Mouse (Mus musculus) kidney, postnatal 10 days (tissue): ENCODE data around the gene Hpse2.
A peak's percentile ranks its signal among the peaks of the same experiment; 100 is the strongest.

Source experiments
- DNase-seq: peaks from one replicate; pipeline ENCODE4 v3.0.0; 2021; ENCODE audit warnings: mixed read lengths

The Hpse2 gene

DNA sequence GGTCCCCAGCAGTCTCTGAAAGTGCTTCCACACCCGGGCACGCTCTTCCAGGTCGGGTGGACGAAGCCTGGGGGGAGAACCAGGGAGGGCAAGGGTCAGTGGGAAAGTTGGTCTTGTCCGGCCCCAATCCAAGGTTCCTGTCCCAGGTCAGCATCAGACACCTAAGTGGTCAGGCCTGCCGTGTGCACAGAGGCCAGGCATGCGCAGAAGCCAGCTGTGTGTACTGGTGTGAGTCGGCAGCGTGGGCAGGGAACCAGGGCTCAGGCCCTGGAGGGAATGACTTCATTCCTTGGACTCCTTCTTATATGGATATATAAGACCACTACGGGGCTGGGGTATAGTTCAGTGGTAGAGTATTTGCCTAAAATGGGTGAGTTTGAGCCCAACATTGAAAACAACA, 618.5 kb downstream of the Hpse2 start:
- no peak for DNase-seq

DNA sequence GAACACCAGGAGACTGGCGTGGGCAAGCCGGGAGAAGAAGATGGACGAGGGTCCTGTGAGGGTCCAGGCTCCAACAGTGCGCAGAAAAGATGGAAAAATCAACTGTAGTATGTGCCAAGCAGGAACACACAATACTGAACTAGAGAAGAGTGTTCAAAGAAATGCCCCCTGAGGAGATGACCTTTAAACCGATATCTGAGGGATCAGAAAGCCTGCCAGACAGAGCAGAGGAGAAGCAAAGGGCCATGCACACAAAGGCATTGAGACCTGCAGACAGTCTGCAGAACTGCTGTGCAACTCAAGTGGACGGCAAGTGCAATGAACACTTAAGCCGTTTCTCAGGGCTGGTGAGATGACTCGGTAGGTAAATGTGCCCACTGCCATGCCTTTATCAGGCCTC, 620.8 kb downstream of the Hpse2 start:
- no peak for DNase-seq

DNA sequence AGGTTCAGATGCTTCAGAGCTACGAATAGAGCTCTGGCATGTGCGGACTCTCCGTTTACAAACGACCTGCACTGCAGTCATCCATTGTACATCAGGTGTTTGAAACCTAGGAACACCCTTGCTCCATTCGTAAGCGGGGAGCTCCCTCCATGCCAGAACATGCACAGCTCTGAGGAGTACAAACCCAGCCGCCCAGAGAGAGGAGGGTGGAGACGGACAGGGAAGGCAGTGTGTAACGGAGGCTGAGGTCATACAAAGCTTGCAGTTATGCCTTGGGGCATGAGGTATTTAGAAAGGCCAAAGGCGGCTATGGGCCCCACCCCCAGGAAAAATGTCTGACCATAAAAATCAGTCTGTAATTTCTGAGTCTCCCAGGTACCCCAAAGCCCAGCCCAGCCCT, 623.8 kb downstream of the Hpse2 start:
- no peak for DNase-seq

DNA sequence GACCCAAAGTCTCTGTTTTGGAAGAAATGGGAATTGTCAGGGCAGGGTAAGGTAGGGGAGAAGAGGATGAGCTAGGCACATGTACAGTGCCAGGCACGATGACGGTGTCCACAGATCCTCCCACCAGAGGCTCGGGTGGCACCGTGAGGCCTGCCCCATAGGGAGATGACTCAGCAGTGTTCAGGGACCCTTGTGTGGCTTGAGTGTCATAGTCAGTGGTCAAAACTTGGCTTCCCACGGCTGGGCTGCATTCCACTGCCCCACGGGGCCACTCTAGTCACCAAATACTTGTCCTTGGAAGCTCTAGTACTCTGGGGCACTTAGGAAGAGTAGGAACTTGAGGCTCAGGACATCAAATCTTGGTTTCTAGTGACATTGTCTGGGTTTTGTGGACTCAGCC, 631.5 kb downstream of the Hpse2 start:
- DNase-seq: no peak

- DNase-seq: peak; percentile 68
These were observed 632.8 kb downstream of the Hpse2 start for GRCm38 (mm10) chr19:42755148-42755870.

DNA sequence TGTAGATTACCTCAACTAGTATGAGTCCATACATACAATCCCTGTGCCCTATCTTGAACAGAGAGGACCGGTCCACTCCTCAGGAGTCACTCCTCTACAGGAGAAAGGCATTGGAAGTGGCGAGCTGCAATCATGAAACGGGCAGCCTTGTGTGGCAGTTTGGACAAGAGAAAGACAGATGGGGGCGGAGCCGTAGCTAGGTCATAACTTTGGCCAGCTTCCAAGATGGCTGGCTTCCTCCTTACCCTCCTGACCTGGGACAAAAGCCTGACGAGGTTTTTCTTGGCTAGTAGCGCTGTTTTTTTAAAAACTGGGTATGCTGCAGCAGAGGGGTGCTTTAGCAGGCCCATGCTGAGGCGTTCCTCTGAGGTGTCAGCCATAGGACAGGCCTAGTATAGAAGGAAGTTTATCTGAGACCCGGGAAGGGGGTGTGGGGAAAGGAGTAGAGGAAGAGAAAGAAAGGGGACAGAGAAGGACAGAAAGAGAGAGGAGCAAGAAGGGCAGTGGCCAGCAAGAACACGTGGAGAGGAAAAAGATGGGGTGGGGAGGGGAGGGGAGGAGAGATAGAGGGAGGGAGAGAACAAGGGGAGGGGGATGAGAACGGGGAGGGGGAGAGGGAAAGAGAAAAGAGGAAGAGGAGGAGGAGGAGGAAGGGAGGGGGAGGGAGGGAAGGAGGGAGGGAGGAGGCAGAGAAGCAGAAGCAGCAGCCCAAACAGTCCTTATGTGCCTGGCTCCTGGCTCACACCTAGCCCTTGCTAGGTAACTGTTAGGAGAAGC, 634.8 kb downstream of the Hpse2 start:
- DNase-seq: peak; percentile 91

GRCm38 (mm10) chr19:42752363-42752931, 635.7 kb downstream of the Hpse2 start, which contains the start of gene Pyroxd2:
Pyroxd2 (minus strand) TSS chr19:42752775.
- DNase-seq: peak; percentile 95

GRCm38 (mm10) chr19:42750196-42750595, 638.0 kb downstream of the Hpse2 start:
- no peak for DNase-seq

DNA sequence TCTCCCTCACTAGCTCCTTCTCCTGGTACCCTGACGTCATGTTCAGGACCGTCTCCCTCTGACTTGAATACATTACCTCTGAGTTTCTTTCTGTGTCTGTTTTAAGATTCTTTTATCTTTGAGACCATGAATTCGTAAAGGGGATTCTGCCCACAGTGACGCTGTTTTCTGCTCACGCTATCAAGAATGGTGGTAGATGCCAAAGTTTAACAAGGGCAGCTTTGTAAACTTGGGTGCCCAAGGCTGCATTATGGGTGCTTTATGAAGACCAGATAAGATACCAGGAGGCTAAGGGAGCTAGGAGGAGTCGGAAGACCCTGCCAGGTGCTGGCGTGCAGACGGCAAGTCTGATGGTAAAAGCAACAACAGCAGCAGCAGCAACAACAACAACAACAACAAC, 641.5 kb downstream of the Hpse2 start:
- DNase-seq: no peak

DNA sequence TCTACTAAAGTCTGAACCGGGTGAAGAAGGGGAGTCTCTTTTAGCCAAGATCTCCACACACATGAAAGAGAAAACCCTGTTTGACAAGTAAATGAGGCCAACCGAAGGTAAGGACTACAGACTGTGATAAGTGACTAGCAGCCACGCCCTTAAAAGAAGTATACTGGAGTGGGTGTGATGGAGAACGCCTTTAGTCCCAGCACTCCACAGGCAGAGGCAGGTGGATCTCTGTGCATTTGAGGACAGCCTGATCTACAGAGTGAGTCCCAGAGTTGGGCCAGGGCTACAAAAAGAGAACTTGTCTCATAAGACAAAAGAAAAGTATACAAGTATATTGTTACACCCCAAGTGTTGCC, 642.3 kb downstream of the Hpse2 start:
- no peak for DNase-seq

GRCm38 (mm10) chr19:42745084-42745868, 642.9 kb downstream of the Hpse2 start:
- DNase-seq: no peak

GRCm38 (mm10) chr19:42744162-42744586, 644.0 kb downstream of the Hpse2 start:
- DNase-seq: peak; percentile 82

GRCm38 (mm10) chr19:42743261-42743660, 644.9 kb downstream of the Hpse2 start:
- DNase-seq: no peak

GRCm38 (mm10) chr19:42741884-42742283, 646.3 kb downstream of the Hpse2 start:
- DNase-seq: no peak

DNA sequence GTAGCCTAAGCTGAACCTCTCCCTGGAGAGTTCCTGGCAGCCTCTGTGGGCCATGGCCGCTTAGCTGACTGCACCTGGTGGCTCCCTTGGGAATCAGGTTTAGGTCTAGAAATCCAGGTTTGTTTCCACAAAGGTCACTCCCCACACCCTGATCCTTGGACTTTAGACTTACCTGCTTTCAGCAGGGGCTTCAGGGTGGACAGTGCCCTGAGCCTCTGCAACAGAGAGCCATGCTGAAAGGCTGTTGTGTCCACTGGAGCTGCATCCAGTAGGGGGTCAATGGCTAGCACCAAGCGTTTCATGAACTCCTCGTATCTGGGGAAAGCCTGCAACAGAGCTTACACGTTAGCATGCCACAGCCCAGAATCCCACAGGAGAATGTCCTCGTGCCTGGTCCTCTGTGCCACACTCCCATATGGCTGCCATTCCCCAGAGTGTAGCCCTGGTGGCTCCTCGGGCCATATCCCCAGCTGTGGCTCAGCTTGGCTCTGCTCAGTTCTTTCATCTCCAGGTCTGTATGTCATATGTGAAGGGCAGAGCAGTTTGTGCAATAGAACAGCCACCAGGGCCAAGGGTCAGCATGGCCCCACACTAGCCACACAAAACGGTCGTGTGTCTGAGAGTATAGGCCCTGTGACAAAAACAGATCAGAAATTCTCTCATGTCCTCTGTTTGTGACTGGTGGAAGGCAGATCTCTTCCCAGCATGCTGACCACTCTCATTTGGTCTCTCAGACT, 647.8 kb downstream of the Hpse2 start:
- DNase-seq: no peak

DNA sequence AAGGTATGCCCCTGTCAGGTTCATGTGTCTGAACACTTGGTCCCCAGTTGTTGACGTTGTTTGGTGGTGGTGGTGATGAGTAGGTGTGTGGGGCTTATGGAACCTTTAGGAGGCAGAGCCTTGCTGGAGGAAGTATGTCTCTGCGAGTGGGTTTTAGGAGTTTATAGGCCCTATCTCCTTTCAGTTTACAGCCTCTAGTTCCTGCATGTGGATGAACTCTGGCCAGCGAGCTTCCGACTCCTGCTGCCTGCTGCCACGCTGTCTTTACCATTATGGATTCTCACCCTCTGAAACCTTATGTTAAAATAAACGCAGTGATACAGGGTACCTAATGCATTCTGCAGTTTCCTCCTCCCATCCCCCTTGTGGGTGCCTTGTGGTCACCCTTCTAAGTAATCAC, 648.4 kb downstream of the Hpse2 start:
- no peak for DNase-seq

DNA sequence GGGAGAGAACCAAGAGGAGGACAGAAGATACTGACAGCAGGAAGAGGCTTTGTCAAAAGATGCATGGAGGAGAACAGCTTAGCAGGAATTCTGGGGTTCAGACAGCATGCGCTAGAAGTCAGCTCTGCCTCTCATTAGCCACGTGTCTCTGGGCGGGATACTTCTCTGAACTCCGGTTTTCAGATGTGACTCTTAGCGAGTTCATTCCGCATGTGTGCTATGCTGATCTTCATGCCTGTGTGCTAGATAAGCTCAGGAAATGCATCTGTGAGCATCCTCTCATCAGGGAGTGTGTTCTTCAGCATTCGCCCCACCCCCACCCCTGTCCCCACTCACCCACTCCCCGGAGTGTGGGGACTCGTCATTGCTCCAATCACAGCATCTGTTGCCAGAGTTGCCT, 650.4 kb downstream of the Hpse2 start:
- no peak for DNase-seq
